Mouse (Mus musculus): ENCODE results near the gene Slc13a5. TPM values are rescaled to one million over a fixed set of nuclear protein-coding genes. Genes with fewer than 3 reads are reported as not detected.

Gene Slc13a5
- not detected for polyA plus RNA-seq (2012; fragmentation: generic; extraction: Trizol)

GRCm38 (mm10) chr11:72266960-72267560 is at the start of gene Slc13a5:
Gene Slc13a5, minus strand, starts transcription at chr11:72267222.

GRCm38 (mm10) chr11:72314151-72314895 is 47.3 kb upstream of the Slc13a5 start, which contains the start of gene Fbxo39:
Gene Fbxo39, plus strand, starts transcription at chr11:72314444.

GRCm38 (mm10) chr11:72301334-72301733 is 34.3 kb upstream of the Slc13a5 start, which contains the start of gene Xaf1:
Gene Xaf1, plus strand, starts transcription at chr11:72301629.

GRCm38 (mm10) chr11:72215410-72215797 is 51.6 kb downstream of the Slc13a5 start, which contains the start of gene Med31:
Gene Med31, minus strand, starts transcription at chr11:72215592.

GRCm38 (mm10) chr11:72207204-72207833 is 59.7 kb downstream of the Slc13a5 start, which contains the start of the genes 4933427D14Rik and Txndc17:
Gene 4933427D14Rik, minus strand, starts transcription at chr11:72207459.
Gene Txndc17, plus strand, starts transcription at chr11:72207547.

GRCm38 (mm10) chr11:72206341-72207203 is 60.5 kb downstream of the Slc13a5 start, which contains the start of gene Gm43951:
Gene Gm43951, minus strand, starts transcription at chr11:72206840.

Other genes starting within 250 kb of the Slc13a5 start
- under 1 TPM; 0.27 to 0.94 TPM for gene Aipl1, start 229.7 kb downstream of the Slc13a5 start, polyA plus RNA-seq (2012; fragmentation: generic; extraction: Trizol)
- 100 to 1,000 TPM in 1 of 2 experiments, 10 to 100 TPM in 1; 65.4 to 164 TPM for gene Pimreg, start 225.2 kb downstream of the Slc13a5 start, polyA plus RNA-seq (2012; fragmentation: generic; extraction: Trizol)
- gene Pitpnm3, start 131.4 kb downstream of the Slc13a5 start, polyA plus RNA-seq (2012; fragmentation: generic; extraction: Trizol), result under 1 TPM; under 0.01 to 0.04 TPM
- gene Gm43951, start 60.4 kb downstream of the Slc13a5 start, polyA plus RNA-seq (2012; fragmentation: generic; extraction: Trizol), result under 1 TPM; 0.02 to 0.51 TPM
- gene 4933427D14Rik, start 59.8 kb downstream of the Slc13a5 start, polyA plus RNA-seq (2012; fragmentation: generic; extraction: Trizol), result 1 to 10 TPM in 1 of 2 experiments, under 1 TPM in 1; 0.66 to 5.7 TPM
- 100 to 1,000 TPM in 1 of 2 experiments, 10 to 100 TPM in 1; 33.7 to 153 TPM for gene Txndc17, start 59.7 kb downstream of the Slc13a5 start, polyA plus RNA-seq (2012; fragmentation: generic; extraction: Trizol)
- gene Med31, start 51.6 kb downstream of the Slc13a5 start, polyA plus RNA-seq (2012; fragmentation: generic; extraction: Trizol), result 10 to 100 TPM in 1 of 2 experiments, 1 to 10 TPM in 1; 3.2 to 18.8 TPM
- 10 to 100 TPM in 1 of 2 experiments, 1 to 10 TPM in 1; 2.1 to 28.9 TPM for gene Xaf1, start 34.4 kb upstream of the Slc13a5 start, polyA plus RNA-seq (2012; fragmentation: generic; extraction: Trizol)
- gene Fbxo39, start 47.2 kb upstream of the Slc13a5 start, polyA plus RNA-seq (2012; fragmentation: generic; extraction: Trizol), result not detected
- not detected for gene Tekt1, start 95.2 kb upstream of the Slc13a5 start, polyA plus RNA-seq (2012; fragmentation: generic; extraction: Trizol)
- under 1 TPM; 0.01 to 0.06 TPM for gene Smtnl2, start 144.5 kb upstream of the Slc13a5 start, polyA plus RNA-seq (2012; fragmentation: generic; extraction: Trizol)
- under 1 TPM in 1 of 2 experiments, not detected in 1; 0.15 TPM for gene Ggt6, start 168.3 kb upstream of the Slc13a5 start, polyA plus RNA-seq (2012; fragmentation: generic; extraction: Trizol)
- gene Mybbp1a, start 174.1 kb upstream of the Slc13a5 start, polyA plus RNA-seq (2012; fragmentation: generic; extraction: Trizol), result 100 to 1,000 TPM in 1 of 2 experiments, 10 to 100 TPM in 1; 97.3 to 256 TPM
- under 1 TPM; 0.07 to 0.46 TPM for gene Spns2, start 222.7 kb upstream of the Slc13a5 start, polyA plus RNA-seq (2012; fragmentation: generic; extraction: Trizol)

Data from C3H10T1/2 (cell line).